Mouse (Mus musculus): ENCODE measurements around the gene Lrch1.

The Lrch1 gene

DNA sequence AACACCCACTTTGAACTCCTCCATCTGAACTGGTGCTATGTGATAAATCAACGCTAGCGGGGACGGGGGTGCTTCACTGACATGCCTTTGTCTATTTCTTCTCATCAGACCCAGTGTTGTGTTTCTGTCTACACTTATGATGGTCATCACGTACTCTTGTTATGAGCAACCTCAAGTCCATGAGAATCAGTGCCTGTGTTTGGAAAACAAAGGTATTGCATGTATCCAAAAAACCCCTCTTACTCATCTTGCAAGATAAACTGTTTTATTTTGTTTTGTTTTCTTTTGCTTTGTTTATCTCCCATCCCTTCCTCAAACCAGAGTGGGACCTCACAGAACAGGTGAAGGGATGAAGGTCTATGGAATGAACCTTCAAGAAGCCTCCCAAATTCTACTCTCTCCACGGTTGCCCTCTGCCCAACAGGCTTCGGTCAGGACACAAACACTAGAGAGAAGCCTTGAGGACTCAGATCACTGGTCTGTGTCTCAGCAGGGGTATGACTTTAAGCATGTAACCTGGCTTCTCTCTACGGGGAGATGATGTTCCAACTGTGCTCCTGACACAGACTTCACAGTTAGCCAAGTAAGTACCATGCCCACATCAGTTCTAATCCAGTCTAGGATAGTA lies 3.4 kb downstream of the Lrch1 start:
- Histone ChIP-seq H3K36me3 (ENCODE audit: insufficient read depth, low read length) (0 out of 2 replicates have a peak, but pooled peaks cover 6% of the 10 kb centered on the region), H3K27me3 (ENCODE audit: insufficient read depth, low read length) (no peaks in the 10 kb centered on the region), H3K4me3 (replicated peaks; ENCODE audit: low read length) (no peak overlapping the region), H3K9me3 (ENCODE audit: low read length) (no peaks in the 10 kb centered on the region), H3K4me1 (replicated peaks; ENCODE audit: low read depth, low read length) (peaks cover 54% of the 10 kb centered on the region)
- no peak for TF ChIP-seq NANOG (IDR thresholded peaks at IDR 0.05; ENCODE audit: borderline replicate concordance, low read length)
- TF ChIP-seq POU5F1 (IDR thresholded peaks at IDR 0.05; ENCODE audit: borderline replicate concordance, low read length): no peak
- TF ChIP-seq CTCF (conservative IDR thresholded peaks at IDR 0.05; ENCODE audit: low read length): no peak

DNA sequence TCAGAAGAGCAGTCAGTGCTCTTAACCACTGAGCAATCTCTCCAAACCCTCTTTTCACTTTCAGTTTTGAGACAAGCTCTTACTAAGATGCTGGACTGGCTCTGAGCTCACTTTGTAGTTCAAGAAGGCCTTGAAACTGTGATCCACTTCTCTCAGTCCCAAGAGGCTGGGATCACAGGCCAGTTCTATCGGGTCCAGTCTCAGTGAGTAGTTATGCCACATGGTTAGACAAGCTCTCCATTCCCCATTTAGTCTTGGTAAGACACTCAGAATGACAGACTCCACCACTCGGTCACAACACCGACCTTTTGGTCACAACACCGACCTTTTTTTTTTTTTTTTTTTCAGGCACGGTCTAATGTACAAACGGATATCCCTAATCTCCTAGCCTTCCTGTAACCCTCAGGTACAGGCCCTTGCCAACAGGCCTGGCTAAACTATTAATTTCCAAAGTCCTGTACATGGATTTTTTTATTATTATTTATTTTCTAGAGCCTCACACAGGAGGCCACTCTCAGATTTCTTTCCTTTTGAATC lies 4.0 kb downstream of the Lrch1 start:
- 0 out of 2 replicates have a peak, but pooled peaks cover 6% of the 10 kb centered on the region for H3K36me3 ChIP-seq (ENCODE audit: insufficient read depth, low read length)
- no peak overlapping the region for H3K4me3 ChIP-seq (replicated peaks; ENCODE audit: low read length)
- peaks cover 57% of the 10 kb centered on the region for H3K4me1 ChIP-seq (replicated peaks; ENCODE audit: low read depth, low read length)
- H3K27me3 ChIP-seq (ENCODE audit: insufficient read depth, low read length): no peaks in the 10 kb centered on the region
- TF ChIP-seq POU5F1 (IDR thresholded peaks at IDR 0.05; ENCODE audit: borderline replicate concordance, low read length): no peak
- no peak for TF ChIP-seq CTCF (conservative IDR thresholded peaks at IDR 0.05; ENCODE audit: low read length)
- TF ChIP-seq NANOG (IDR thresholded peaks at IDR 0.05; ENCODE audit: borderline replicate concordance, low read length): no peak
- H3K9me3 ChIP-seq (ENCODE audit: low read length): no peaks in the 10 kb centered on the region

DNA sequence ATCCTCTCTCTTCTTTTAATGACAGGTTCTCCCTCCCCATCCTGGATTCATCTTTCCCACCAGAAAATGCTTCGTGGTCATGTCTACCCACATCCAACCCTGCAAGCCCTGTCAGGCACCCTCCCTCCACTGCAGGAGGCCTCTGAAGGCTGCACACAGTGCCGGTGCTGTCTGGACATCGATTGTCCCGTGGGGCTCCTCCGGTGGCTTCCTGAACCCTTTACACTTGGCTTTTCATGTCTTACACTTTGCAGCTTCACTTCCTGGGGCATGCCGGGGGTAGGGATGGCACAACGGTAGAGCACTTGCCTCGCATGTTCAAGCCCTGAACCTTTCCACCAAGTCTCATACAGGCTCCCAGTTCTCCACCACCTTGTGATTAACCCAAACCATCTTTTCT lies 4.7 kb downstream of the Lrch1 start:
- no peaks in the 10 kb centered on the region for H3K27me3 ChIP-seq (ENCODE audit: insufficient read depth, low read length)
- H3K9me3 ChIP-seq (ENCODE audit: low read length): no peaks in the 10 kb centered on the region
- H3K4me3 ChIP-seq (replicated peaks; ENCODE audit: low read length): no peak overlapping the region
- TF ChIP-seq NANOG (IDR thresholded peaks at IDR 0.05; ENCODE audit: borderline replicate concordance, low read length): no peak
- TF ChIP-seq POU5F1 (IDR thresholded peaks at IDR 0.05; ENCODE audit: borderline replicate concordance, low read length): no peak
- TF ChIP-seq CTCF (conservative IDR thresholded peaks at IDR 0.05; ENCODE audit: low read length): no peak
- H3K36me3 ChIP-seq (ENCODE audit: insufficient read depth, low read length): 0 out of 2 replicates have a peak, but pooled peaks cover 6% of the 10 kb centered on the region
- peaks cover 51% of the 10 kb centered on the region for H3K4me1 ChIP-seq (replicated peaks; ENCODE audit: low read depth, low read length)

DNA sequence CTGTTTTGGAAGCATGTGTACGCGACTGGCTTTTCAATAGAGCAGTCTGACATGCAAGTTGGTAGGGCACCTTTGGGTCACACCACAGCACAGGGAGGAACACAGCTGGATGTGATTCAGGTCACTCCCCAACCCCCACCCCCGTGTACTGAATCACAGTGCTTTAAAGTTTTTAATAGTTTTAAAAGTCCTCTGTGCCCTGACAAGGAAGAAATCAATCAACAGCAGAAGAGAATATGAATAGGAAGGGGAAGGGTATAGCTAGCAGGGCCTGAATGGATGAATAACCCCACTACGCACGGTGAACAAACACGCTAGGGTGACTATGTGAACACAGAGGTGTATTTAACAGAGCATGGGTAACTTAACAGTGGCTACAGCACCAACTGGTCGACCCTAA lies 6.1 kb downstream of the Lrch1 start:
- Histone ChIP-seq H3K27me3 (ENCODE audit: insufficient read depth, low read length) (no peaks in the 10 kb centered on the region), H3K36me3 (ENCODE audit: insufficient read depth, low read length) (0 out of 2 replicates have a peak, but pooled peaks cover 6% of the 10 kb centered on the region), H3K4me3 (replicated peaks; ENCODE audit: low read length) (no peak overlapping the region), H3K4me1 (replicated peaks; ENCODE audit: low read depth, low read length) (peaks cover 55% of the 10 kb centered on the region), H3K9me3 (ENCODE audit: low read length) (no peaks in the 10 kb centered on the region)
- TF ChIP-seq NANOG (IDR thresholded peaks at IDR 0.05; ENCODE audit: borderline replicate concordance, low read length): no peak
- no peak for TF ChIP-seq CTCF (conservative IDR thresholded peaks at IDR 0.05; ENCODE audit: low read length)
- TF ChIP-seq POU5F1 (IDR thresholded peaks at IDR 0.05; ENCODE audit: borderline replicate concordance, low read length): no peak

DNA sequence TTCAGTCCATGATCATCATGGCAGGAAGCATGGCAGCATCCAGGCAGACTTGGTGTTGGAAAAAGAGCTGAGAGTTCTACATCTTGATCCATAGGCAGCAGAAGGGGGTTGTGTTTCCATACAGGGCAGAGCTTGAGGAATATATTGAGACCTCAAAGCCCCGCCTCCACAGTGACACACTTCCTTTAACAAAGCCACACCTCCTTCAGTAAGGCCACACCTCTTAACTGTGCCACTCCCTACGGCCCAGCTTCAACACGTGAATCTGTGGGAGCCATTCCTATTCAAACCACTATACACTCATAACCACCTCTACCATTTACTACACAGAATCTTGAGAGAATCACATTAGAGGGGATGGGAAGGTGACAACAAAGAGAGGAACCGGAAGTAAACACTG lies 6.9 kb downstream of the Lrch1 start:
- Histone ChIP-seq H3K36me3 (ENCODE audit: insufficient read depth, low read length) (0 out of 2 replicates have a peak, but pooled peaks cover 6% of the 10 kb centered on the region), H3K9me3 (ENCODE audit: low read length) (no peaks in the 10 kb centered on the region), H3K4me1 (replicated peaks; ENCODE audit: low read depth, low read length) (peaks cover 55% of the 10 kb centered on the region), H3K27me3 (ENCODE audit: insufficient read depth, low read length) (no peaks in the 10 kb centered on the region), H3K4me3 (replicated peaks; ENCODE audit: low read length) (no peak overlapping the region)
- TF ChIP-seq NANOG (IDR thresholded peaks at IDR 0.05; ENCODE audit: borderline replicate concordance, low read length): no peak
- no peak for TF ChIP-seq POU5F1 (IDR thresholded peaks at IDR 0.05; ENCODE audit: borderline replicate concordance, low read length)
- TF ChIP-seq CTCF (conservative IDR thresholded peaks at IDR 0.05; ENCODE audit: low read length): no peak

DNA sequence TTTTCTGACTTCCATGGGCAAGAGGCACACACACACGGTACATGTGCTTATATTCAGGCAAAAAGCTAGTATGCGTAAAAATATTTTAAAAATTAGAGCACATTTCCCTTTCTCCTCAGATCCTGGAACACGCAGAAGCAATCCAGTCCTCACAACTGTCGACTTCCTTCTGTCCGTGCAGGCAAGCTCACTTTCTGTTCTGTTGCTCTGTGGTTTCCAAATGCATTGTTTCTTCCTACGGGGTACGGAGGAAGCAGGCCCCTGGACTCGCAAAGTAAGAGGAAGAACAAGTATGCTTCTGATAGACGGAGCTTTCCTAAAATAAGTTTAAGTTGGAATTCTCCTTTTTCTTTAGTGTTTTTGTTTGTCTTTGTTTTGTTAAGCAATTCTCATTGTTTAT lies 8.3 kb downstream of the Lrch1 start:
- TF ChIP-seq CTCF (conservative IDR thresholded peaks at IDR 0.05; ENCODE audit: low read length): no peak
- TF ChIP-seq NANOG (IDR thresholded peaks at IDR 0.05; ENCODE audit: borderline replicate concordance, low read length): no peak
- TF ChIP-seq POU5F1 (IDR thresholded peaks at IDR 0.05; ENCODE audit: borderline replicate concordance, low read length): no peak
- H3K4me3 ChIP-seq (replicated peaks; ENCODE audit: low read length): no peak overlapping the region
- H3K4me1 ChIP-seq (replicated peaks; ENCODE audit: low read depth, low read length): peaks cover 60% of the 10 kb centered on the region

DNA sequence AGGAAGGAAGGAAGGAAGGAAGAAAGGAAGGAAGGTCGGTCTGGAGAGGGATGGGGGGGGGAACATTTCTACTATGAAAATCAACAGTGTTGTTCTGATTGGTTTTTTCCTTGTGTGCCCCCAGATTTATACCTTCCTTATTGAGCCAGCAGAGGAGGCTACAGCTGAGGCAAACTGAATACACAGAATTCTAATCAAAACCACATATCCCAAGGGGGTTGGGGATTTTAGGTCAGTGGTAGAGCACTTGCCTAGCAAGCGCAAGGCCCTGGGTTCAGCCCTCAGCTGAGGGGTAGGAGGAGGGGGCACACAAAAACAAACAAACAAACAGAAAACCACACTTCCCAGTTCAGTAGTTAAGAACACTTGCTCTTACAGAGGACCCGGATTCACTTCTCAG lies 8.8 kb downstream of the Lrch1 start:
- H3K36me3 ChIP-seq (ENCODE audit: insufficient read depth, low read length): 0 out of 2 replicates have a peak, but pooled peaks cover 6% of the 10 kb centered on the region
- H3K4me1 ChIP-seq (replicated peaks; ENCODE audit: low read depth, low read length): peaks cover 65% of the 10 kb centered on the region
- H3K27me3 ChIP-seq (ENCODE audit: insufficient read depth, low read length): no peaks in the 10 kb centered on the region
- TF ChIP-seq POU5F1 (IDR thresholded peaks at IDR 0.05; ENCODE audit: borderline replicate concordance, low read length): no peak
- no peak for TF ChIP-seq NANOG (IDR thresholded peaks at IDR 0.05; ENCODE audit: borderline replicate concordance, low read length)
- TF ChIP-seq CTCF (conservative IDR thresholded peaks at IDR 0.05; ENCODE audit: low read length): no peak
- no peak overlapping the region for H3K4me3 ChIP-seq (replicated peaks; ENCODE audit: low read length)
- no peaks in the 10 kb centered on the region for H3K9me3 ChIP-seq (ENCODE audit: low read length)

More for the DNA sequence above, 8.3 kb downstream of the Lrch1 start:
- Histone ChIP-seq H3K36me3 (ENCODE audit: insufficient read depth, low read length) (0 out of 2 replicates have a peak, but pooled peaks cover 6% of the 10 kb centered on the region), H3K27me3 (ENCODE audit: insufficient read depth, low read length) (no peaks in the 10 kb centered on the region), H3K9me3 (ENCODE audit: low read length) (no peaks in the 10 kb centered on the region)

DNA sequence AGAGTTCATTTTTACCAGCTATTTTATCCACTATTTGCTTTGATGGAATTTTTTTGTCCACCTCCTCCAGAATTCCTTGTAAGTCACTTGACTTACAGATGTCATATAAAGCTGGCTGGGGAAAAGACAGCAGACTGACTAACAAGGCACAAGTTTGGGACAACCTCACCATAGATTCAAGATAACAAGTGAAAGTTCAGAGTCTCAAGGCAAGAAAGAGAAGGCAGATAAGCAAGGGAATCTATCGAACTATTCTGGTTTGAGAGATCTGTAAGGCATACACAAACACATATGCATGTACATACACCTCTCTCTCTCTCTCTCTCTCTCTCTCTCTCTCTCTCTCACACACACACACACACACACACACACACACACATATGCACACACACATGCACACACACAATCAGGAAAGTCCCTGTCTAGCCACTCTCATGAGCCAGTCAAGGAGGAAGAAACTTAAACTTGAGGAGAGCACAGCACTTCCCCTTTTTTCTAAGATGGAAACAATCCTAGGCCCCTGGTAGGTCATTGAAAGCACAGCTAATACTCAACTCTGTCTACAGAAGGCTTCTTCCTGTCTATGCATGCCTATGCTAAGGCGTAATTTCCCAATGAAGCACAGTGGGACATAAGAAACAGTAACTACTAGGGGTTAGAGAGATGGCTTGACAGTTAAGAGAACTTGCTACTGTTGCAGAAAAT lies 11.0 kb downstream of the Lrch1 start:
- no peaks in the 10 kb centered on the region for H3K9me3 ChIP-seq (ENCODE audit: low read length)
- peaks cover 67% of the 10 kb centered on the region for H3K4me1 ChIP-seq (replicated peaks; ENCODE audit: low read depth, low read length)
- H3K36me3 ChIP-seq (ENCODE audit: insufficient read depth, low read length): no peaks in the 10 kb centered on the region
- H3K27me3 ChIP-seq (ENCODE audit: insufficient read depth, low read length): no peaks in the 10 kb centered on the region
- no peak overlapping the region for H3K4me3 ChIP-seq (replicated peaks; ENCODE audit: low read length)
- TF ChIP-seq CTCF (conservative IDR thresholded peaks at IDR 0.05; ENCODE audit: low read length) (no peak), POU5F1 (IDR thresholded peaks at IDR 0.05; ENCODE audit: borderline replicate concordance, low read length) (no peak), NANOG (IDR thresholded peaks at IDR 0.05; ENCODE audit: borderline replicate concordance, low read length) (no peak)

Data from E14TG2a.4 (cell line).